Mouse (Mus musculus) forebrain, embryonic 15.5 days (tissue): ENCODE measurements around the gene Hmx2. TPM values are rescaled to one million over a fixed set of nuclear protein-coding genes. Genes with fewer than 3 reads are reported as not detected.
A peak's percentile ranks its signal among the peaks of the same experiment; 100 is the strongest.

ENCODE experiments used
- ATAC-seq: fragments of 200-750 bp; cut with Nextera tagmentation; replicated peaks from 2 replicates; pipeline ENCODE4 v1.8.0; 2017; ENCODE audit warnings: mild to moderate bottlenecking, moderate TSS enrichment, moderate library complexity
- H3K27ac ChIP-seq: fragments of 300-500 bp; sonication (generic); replicated peaks from 2 replicates; pipeline ENCODE4 v1.5.1; 2015; ENCODE audit warnings: mild to moderate bottlenecking, inconsistent platforms
- H3K27me3 ChIP-seq: fragments of 300-500 bp; sonication (generic); 2 replicates; pipeline ENCODE4 v1.6.1; 2015; ENCODE audit warnings: inconsistent platforms
- H3K36me3 ChIP-seq: fragments of 300-500 bp; sonication (generic); 2 replicates; pipeline ENCODE4 v1.6.1; 2015; ENCODE audit warnings: mild to moderate bottlenecking, inconsistent platforms
- H3K4me1 ChIP-seq: fragments of 300-500 bp; sonication (generic); 2 replicates; pipeline ENCODE4 v1.6.1; 2015; ENCODE audit warnings: inconsistent platforms
- H3K4me2 ChIP-seq: fragments of 300-500 bp; sonication (generic); replicated peaks from 2 replicates; pipeline ENCODE4 v1.6.1; 2015; ENCODE audit warnings: mild to moderate bottlenecking, inconsistent platforms
- H3K4me3 ChIP-seq: fragments of 300-500 bp; sonication (generic); 2 replicates; pipeline ENCODE4 v1.5.1; 2015; ENCODE audit warnings: mild to moderate bottlenecking, inconsistent platforms
- H3K9ac ChIP-seq: fragments of 300-500 bp; sonication (generic); replicated peaks from 2 replicates; pipeline ENCODE4 v1.6.1; 2015; ENCODE audit warnings: mild to moderate bottlenecking, inconsistent platforms
- H3K9me3 ChIP-seq: fragments of 300-500 bp; sonication (generic); 2 replicates; pipeline ENCODE4 v1.6.1; 2016; ENCODE audit warnings: inconsistent platforms
- WGBS: fragments of 180-500 bp; shearing (Covaris S2); methylation state at CpG from one replicate; pipeline ENCODE4 v1.1.7; 2015; ENCODE audit warnings: mixed read lengths; 5-methylcytosine and 5-hydroxymethylcytosine counted together
- polyA plus RNA-seq: library from polyadenylated mRNA; unstranded; fragments of >200 nt; fragmentation: Nextera tagmentation; extraction: Ambion mirVana; gene quantifications from 2 replicates; pipeline ENCODE4 v1.2.1, GENCODE M21; 2015

The Hmx2 gene
- 0.93 and 1.1 TPM in 2 replicates for polyA plus RNA-seq

DNA sequence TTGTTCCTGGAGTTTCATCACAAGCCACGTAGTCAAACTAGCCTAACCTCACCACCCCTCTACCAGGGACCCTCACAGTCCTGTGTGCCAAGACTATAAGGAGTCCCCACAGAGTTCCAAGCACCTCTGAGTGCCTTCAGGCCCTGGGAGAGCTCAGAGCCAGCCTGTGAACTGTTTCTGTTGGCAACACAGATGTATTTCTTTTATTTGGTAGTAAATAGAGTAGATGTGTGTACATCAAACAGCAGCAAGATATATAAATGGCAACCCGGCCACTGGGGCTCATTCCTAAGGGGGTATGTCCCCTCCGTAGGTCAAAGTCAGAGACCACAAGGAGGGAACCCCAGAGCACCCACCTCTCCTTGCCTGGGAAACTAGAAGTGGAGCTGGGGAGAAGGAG is at the start of gene Hmx2:
TSS of gene Hmx2 (plus strand) at position 301 of the 400 bp plus-strand sequence.
- Histone ChIP-seq H3K4me3 (no peak within 1 kb of the TSS), H3K27me3 (peaks cover 98% of the 10 kb centered on the region), H3K4me2 (no peak within 1 kb of the TSS), H3K4me1 (peaks cover 10% of the 10 kb centered on the region), H3K27ac (no peak within 1 kb of the TSS), H3K9me3 (no peaks in the 10 kb centered on the region), H3K9ac (no peak within 1 kb of the TSS), H3K36me3 (no peaks in the 10 kb centered on the region)
- ATAC-seq = no peak
- 5% methylated on average over 3 of the region's 3 CpGs for WGBS

DNA sequence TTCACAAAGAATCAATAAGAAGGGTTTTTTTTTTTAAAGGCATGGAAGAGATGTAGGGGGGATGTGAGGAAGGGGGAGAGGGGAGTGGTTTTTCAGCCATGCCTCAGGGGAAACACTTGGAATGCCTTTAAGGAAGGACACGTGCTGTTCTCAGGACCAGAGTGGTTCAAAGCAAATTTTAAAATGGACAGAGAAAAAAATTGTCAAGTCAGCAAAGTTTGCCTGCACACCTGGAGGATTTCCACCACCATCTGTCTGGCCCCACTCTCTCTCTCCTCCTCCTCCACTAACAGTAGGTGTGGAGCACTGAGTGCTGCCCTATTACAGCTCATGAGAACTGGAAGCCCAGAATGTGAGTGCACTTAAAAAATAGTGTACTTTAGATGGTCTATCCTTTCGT is 44.8 kb upstream of the Hmx2 start:
- Histone ChIP-seq H3K9me3 (no peaks in the 10 kb centered on the region), H3K27me3 (no peaks in the 10 kb centered on the region), H3K4me3 (no peak overlapping the region), H3K27ac (no peak overlapping the region), H3K36me3 (no peaks in the 10 kb centered on the region), H3K4me2 (no peak overlapping the region), H3K4me1 (no peaks in the 10 kb centered on the region), H3K9ac (no peak overlapping the region)
- WGBS = 84% methylated on average over 2 of the region's 2 CpGs
- no peak for ATAC-seq

GRCm38 (mm10) chr7:131539979-131540378 is 8.6 kb upstream of the Hmx2 start:
- no peak overlapping the region for H3K4me2 ChIP-seq
- 0% methylated on average over 7 of the region's 7 CpGs for WGBS
- H3K9me3 ChIP-seq = no peaks in the 10 kb centered on the region
- no peaks in the 10 kb centered on the region for H3K36me3 ChIP-seq
- no peak overlapping the region for H3K4me3 ChIP-seq
- peaks cover 29% of the 10 kb centered on the region for H3K4me1 ChIP-seq
- H3K27me3 ChIP-seq = peaks cover 93% of the 10 kb centered on the region
- no peak overlapping the region for H3K27ac ChIP-seq
- no peak overlapping the region for H3K9ac ChIP-seq
- ATAC-seq = peak; percentile 65

GRCm38 (mm10) chr7:131541184-131542114 is 7.1 kb upstream of the Hmx2 start:
- Histone ChIP-seq H3K4me3 (peak overlapping the region; percentile 29), H3K27me3 (peaks cover 95% of the 10 kb centered on the region), H3K9me3 (no peaks in the 10 kb centered on the region), H3K4me1 (peaks cover 29% of the 10 kb centered on the region), H3K4me2 (peak overlapping the region; percentile 44), H3K36me3 (no peaks in the 10 kb centered on the region), H3K9ac (no peak overlapping the region), H3K27ac (no peak overlapping the region)
- ATAC-seq = no peak
- WGBS = 1% methylated on average over 41 of the region's 41 CpGs

GRCm38 (mm10) chr7:131542115-131542871 is 6.3 kb upstream of the Hmx2 start, which contains the start of gene Hmx3:
TSS of gene Hmx3 (plus strand) at chr7:131542867.
- no peak within 1 kb of the TSS for H3K9ac ChIP-seq
- no peaks in the 10 kb centered on the region for H3K9me3 ChIP-seq
- peak within 1 kb of the TSS; percentile 44 for H3K4me2 ChIP-seq
- no peaks in the 10 kb centered on the region for H3K36me3 ChIP-seq
- H3K27me3 ChIP-seq = peaks cover 98% of the 10 kb centered on the region
- peak; percentile 68 for ATAC-seq
- H3K4me3 ChIP-seq = peak within 1 kb of the TSS; percentile 29
- H3K4me1 ChIP-seq = peaks cover 29% of the 10 kb centered on the region
- H3K27ac ChIP-seq = no peak within 1 kb of the TSS
- WGBS = under 1% methylated on average over 56 of the region's 65 CpGs

GRCm38 (mm10) chr7:131542872-131543622 is 5.5 kb upstream of the Hmx2 start:
- H3K9ac ChIP-seq = no peak overlapping the region
- peak overlapping the region; percentile 44 for H3K4me2 ChIP-seq
- WGBS = under 1% methylated on average over 65 of the region's 71 CpGs
- H3K27me3 ChIP-seq = peaks cover 98% of the 10 kb centered on the region
- no peak for ATAC-seq
- H3K4me1 ChIP-seq = peaks cover 29% of the 10 kb centered on the region
- no peaks in the 10 kb centered on the region for H3K36me3 ChIP-seq
- peak overlapping the region; percentile 29 for H3K4me3 ChIP-seq
- H3K27ac ChIP-seq = no peak overlapping the region
- no peaks in the 10 kb centered on the region for H3K9me3 ChIP-seq

GRCm38 (mm10) chr7:131543623-131544481 is 4.7 kb upstream of the Hmx2 start:
- WGBS = under 1% methylated on average over 71 of the region's 75 CpGs
- no peak overlapping the region for H3K4me2 ChIP-seq

DNA sequence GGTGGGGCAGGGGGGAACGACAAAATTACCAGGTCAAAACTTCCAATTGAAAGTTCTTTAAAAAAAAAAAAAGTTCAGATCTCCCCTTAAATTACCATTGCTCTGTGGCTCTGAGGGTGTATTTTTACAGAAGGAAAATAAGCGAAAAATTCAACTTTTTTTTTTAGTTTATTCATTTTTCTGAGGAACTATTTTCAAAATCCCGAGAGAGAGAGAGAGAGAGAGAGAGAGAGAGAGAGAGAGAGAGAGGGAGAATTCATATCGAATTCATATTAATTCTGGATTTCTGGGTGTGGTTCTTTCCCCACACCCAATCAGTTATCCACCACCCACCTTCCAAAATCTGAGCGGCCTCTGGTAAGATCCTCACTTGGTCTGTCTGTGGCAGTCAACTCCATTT is 3.7 kb upstream of the Hmx2 start:
- ATAC-seq = no peak
- Histone ChIP-seq H3K9me3 (no peaks in the 10 kb centered on the region), H3K27me3 (peaks cover 98% of the 10 kb centered on the region), H3K4me2 (no peak overlapping the region), H3K9ac (no peak overlapping the region), H3K4me1 (peaks cover 29% of the 10 kb centered on the region), H3K4me3 (no peak overlapping the region), H3K36me3 (no peaks in the 10 kb centered on the region), H3K27ac (no peak overlapping the region)
- 3% methylated on average over 5 of the region's 5 CpGs for WGBS

More at GRCm38 (mm10) chr7:131543623-131544481, 4.7 kb upstream of the Hmx2 start:
- ATAC-seq = no peak
- peaks cover 98% of the 10 kb centered on the region for H3K27me3 ChIP-seq
- no peaks in the 10 kb centered on the region for H3K36me3 ChIP-seq
- peak overlapping the region; percentile 29; the same call in 1 of the 2 replicates for H3K4me3 ChIP-seq
- H3K4me1 ChIP-seq = peaks cover 29% of the 10 kb centered on the region
- no peaks in the 10 kb centered on the region for H3K9me3 ChIP-seq
- H3K9ac ChIP-seq = no peak overlapping the region
- no peak overlapping the region for H3K27ac ChIP-seq

GRCm38 (mm10) chr7:131545701-131546385 is 2.7 kb upstream of the Hmx2 start:
- under 1% methylated on average over 13 of the region's 13 CpGs for WGBS
- H3K9ac ChIP-seq = no peak overlapping the region
- H3K36me3 ChIP-seq = no peaks in the 10 kb centered on the region
- H3K27ac ChIP-seq = no peak overlapping the region
- H3K4me1 ChIP-seq = peaks cover 29% of the 10 kb centered on the region
- H3K27me3 ChIP-seq = peaks cover 98% of the 10 kb centered on the region
- H3K4me2 ChIP-seq = no peak overlapping the region
- no peak overlapping the region for H3K4me3 ChIP-seq
- no peaks in the 10 kb centered on the region for H3K9me3 ChIP-seq
- no peak for ATAC-seq

DNA sequence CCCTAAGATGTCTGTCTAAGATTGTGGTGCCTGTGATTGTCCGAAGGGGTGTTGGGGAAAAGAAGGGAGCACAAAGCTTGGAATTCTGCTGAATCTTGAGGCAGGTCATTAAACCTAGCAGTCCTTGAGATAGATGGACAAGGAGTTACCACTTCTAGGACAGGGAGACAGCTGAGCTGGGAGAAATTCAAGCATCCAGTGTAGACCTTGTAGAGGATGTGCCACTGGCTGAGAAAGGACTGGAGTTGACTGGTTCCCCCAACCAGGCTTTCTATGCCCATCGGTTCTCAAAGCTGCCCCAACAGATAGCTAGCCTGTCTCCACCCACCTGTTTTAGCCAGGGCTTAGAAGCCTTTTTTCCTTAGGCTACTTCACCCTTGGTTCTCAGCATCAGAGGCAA is 2.1 kb upstream of the Hmx2 start:
- Histone ChIP-seq H3K4me3 (no peak overlapping the region), H3K4me2 (no peak overlapping the region), H3K27ac (no peak overlapping the region), H3K9me3 (no peaks in the 10 kb centered on the region), H3K27me3 (peaks cover 98% of the 10 kb centered on the region), H3K4me1 (peaks cover 29% of the 10 kb centered on the region), H3K9ac (no peak overlapping the region), H3K36me3 (no peaks in the 10 kb centered on the region)
- no peak for ATAC-seq
- WGBS = 0% methylated on average over 2 of the region's 2 CpGs
